Mouse (Mus musculus): ENCODE measurements around the gene Ap4b1. TPM values are rescaled to one million over a fixed set of nuclear protein-coding genes. Genes with fewer than 3 reads are reported as not detected.

Ap4b1 gene
- total and polyA plus RNA-seq, 2 experiments, result 10.7 to 23.4 TPM

- Histone ChIP-seq H3K4me3 (ENCODE audit: insufficient read depth, low read depth, low read length) (no peak overlapping the region; the same call in 1 of the 2 replicates), H3K27ac (replicated peaks; ENCODE audit: insufficient read depth, low read depth, low read length) (peak overlapping the region; percentile 83), H3K27me3 (ENCODE audit: control insufficient read depth, insufficient read depth, low read length) (no peaks in the 10 kb centered on the region), H3K9ac (ENCODE audit: low read depth, low read length) (peak overlapping the region; percentile 48; the same call in 1 of the 2 replicates), H3K4me1 (ENCODE audit: control insufficient read depth, insufficient read depth, low read length) (peaks cover 8% of the 10 kb centered on the region; the same call in 1 of the 2 replicates), H3K36me3 (ENCODE audit: control insufficient read depth, insufficient read depth, low read length) (peaks cover 7% of the 10 kb centered on the region; the same call in 1 of the 2 replicates), H3K79me2 (ENCODE audit: control insufficient read depth, insufficient read depth, low read length) (no peaks in the 10 kb centered on the region)
- TF ChIP-seq CTCF (IDR thresholded peaks at IDR 0.05; ENCODE audit: low read depth, low read length) (no peak), POLR2A (IDR thresholded peaks at IDR 0.05; ENCODE audit: extremely low read depth, insufficient read depth, low read length) (no peak)
- DNase-seq (ENCODE audit: extremely low read depth, low read depth, low spot score), result peak; percentile 98
- under 1% methylated on average over 10 of the region's 10 CpGs for WGBS
Measured at GRCm38 (mm10) chr3:103801631-103802531, 7.4 kb upstream of the Ap4b1 start.

- Histone ChIP-seq H3K36me3 (ENCODE audit: control insufficient read depth, insufficient read depth, low read length) (peaks cover 10% of the 10 kb centered on the region; the same call in 1 of the 2 replicates), H3K9ac (ENCODE audit: low read depth, low read length) (no peak overlapping the region), H3K4me1 (ENCODE audit: control insufficient read depth, insufficient read depth, low read length) (peaks cover 8% of the 10 kb centered on the region; the same call in 1 of the 2 replicates), H3K27me3 (ENCODE audit: control insufficient read depth, insufficient read depth, low read length) (no peaks in the 10 kb centered on the region), H3K79me2 (ENCODE audit: control insufficient read depth, insufficient read depth, low read length) (no peaks in the 10 kb centered on the region), H3K27ac (replicated peaks; ENCODE audit: insufficient read depth, low read depth, low read length) (peak overlapping the region; percentile 75), H3K4me3 (ENCODE audit: insufficient read depth, low read depth, low read length) (no peak overlapping the region)
- 69% methylated on average over 8 of the region's 8 CpGs for WGBS
- TF ChIP-seq POLR2A (IDR thresholded peaks at IDR 0.05; ENCODE audit: extremely low read depth, insufficient read depth, low read length) (no peak), CTCF (IDR thresholded peaks at IDR 0.05; ENCODE audit: low read depth, low read length) (no peak)
- DNase-seq (ENCODE audit: extremely low read depth, low read depth, low spot score), result no peak
Measured at GRCm38 (mm10) chr3:103802861-103803260, 6.5 kb upstream of the Ap4b1 start.

GRCm38 (mm10) chr3:103805671-103806070 is 3.6 kb upstream of the Ap4b1 start:
- Histone ChIP-seq H3K27ac (replicated peaks; ENCODE audit: insufficient read depth, low read depth, low read length) (no peak overlapping the region), H3K4me3 (ENCODE audit: insufficient read depth, low read depth, low read length) (no peak overlapping the region), H3K36me3 (ENCODE audit: control insufficient read depth, insufficient read depth, low read length) (peaks cover 10% of the 10 kb centered on the region; the same call in 1 of the 2 replicates), H3K9ac (ENCODE audit: low read depth, low read length) (no peak overlapping the region), H3K79me2 (ENCODE audit: control insufficient read depth, insufficient read depth, low read length) (no peaks in the 10 kb centered on the region; the same call in 1 of the 2 replicates), H3K27me3 (ENCODE audit: control insufficient read depth, insufficient read depth, low read length) (no peaks in the 10 kb centered on the region), H3K4me1 (ENCODE audit: control insufficient read depth, insufficient read depth, low read length) (peaks cover 8% of the 10 kb centered on the region; the same call in 1 of the 2 replicates)
- TF ChIP-seq POLR2A (IDR thresholded peaks at IDR 0.05; ENCODE audit: extremely low read depth, insufficient read depth, low read length) (no peak), CTCF (IDR thresholded peaks at IDR 0.05; ENCODE audit: low read depth, low read length) (no peak)
- 97% methylated on average over 1 of the region's 1 CpGs for WGBS
- DNase-seq (ENCODE audit: extremely low read depth, low read depth, low spot score), result no peak

- peak overlapping the region; percentile 92 for H3K27ac ChIP-seq (replicated peaks; ENCODE audit: insufficient read depth, low read depth, low read length)
- DNase-seq (ENCODE audit: extremely low read depth, low read depth, low spot score), result no peak
- H3K36me3 ChIP-seq (ENCODE audit: control insufficient read depth, insufficient read depth, low read length), result peaks cover 17% of the 10 kb centered on the region
- H3K4me3 ChIP-seq (ENCODE audit: insufficient read depth, low read depth, low read length), result peak overlapping the region; percentile 86
- H3K4me1 ChIP-seq (ENCODE audit: control insufficient read depth, insufficient read depth, low read length), result no peaks in the 10 kb centered on the region; the same call in 1 of the 2 replicates
- no peaks in the 10 kb centered on the region; the same call in 1 of the 2 replicates for H3K79me2 ChIP-seq (ENCODE audit: control insufficient read depth, insufficient read depth, low read length)
- no peaks in the 10 kb centered on the region for H3K27me3 ChIP-seq (ENCODE audit: control insufficient read depth, insufficient read depth, low read length)
- TF ChIP-seq CTCF (IDR thresholded peaks at IDR 0.05; ENCODE audit: low read depth, low read length) (no peak), POLR2A (IDR thresholded peaks at IDR 0.05; ENCODE audit: extremely low read depth, insufficient read depth, low read length) (no peak)
- peak overlapping the region; percentile 86 for H3K9ac ChIP-seq (ENCODE audit: low read depth, low read length)
- WGBS, result under 1% methylated on average over 14 of the region's 14 CpGs
Measured at GRCm38 (mm10) chr3:103809799-103810150, 455 bp downstream of the Ap4b1 start.

- Histone ChIP-seq H3K79me2 (ENCODE audit: control insufficient read depth, insufficient read depth, low read length) (no peaks in the 10 kb centered on the region; the same call in 1 of the 2 replicates), H3K4me3 (ENCODE audit: insufficient read depth, low read depth, low read length) (no peak overlapping the region), H3K27me3 (ENCODE audit: control insufficient read depth, insufficient read depth, low read length) (no peaks in the 10 kb centered on the region), H3K27ac (replicated peaks; ENCODE audit: insufficient read depth, low read depth, low read length) (no peak overlapping the region), H3K36me3 (ENCODE audit: control insufficient read depth, insufficient read depth, low read length) (peaks cover 22% of the 10 kb centered on the region), H3K9ac (ENCODE audit: low read depth, low read length) (no peak overlapping the region), H3K4me1 (ENCODE audit: control insufficient read depth, insufficient read depth, low read length) (no peaks in the 10 kb centered on the region; the same call in 1 of the 2 replicates)
- WGBS, result 90% methylated on average over 6 of the region's 6 CpGs
- TF ChIP-seq POLR2A (IDR thresholded peaks at IDR 0.05; ENCODE audit: extremely low read depth, insufficient read depth, low read length) (no peak), CTCF (IDR thresholded peaks at IDR 0.05; ENCODE audit: low read depth, low read length) (no peak)
- DNase-seq (ENCODE audit: extremely low read depth, low read depth, low spot score), result no peak
Measured at GRCm38 (mm10) chr3:103810967-103811366, 1.6 kb downstream of the Ap4b1 start.

All from liver, adult 2 months (tissue).